Mouse (Mus musculus) heart, postnatal 0 days (tissue): ENCODE measurements around the gene Cacna1c. TPM values are rescaled to one million over a fixed set of nuclear protein-coding genes. Genes with fewer than 3 reads are reported as not detected.

Experiments
- ATAC-seq: fragments of 200-750 bp; cut with Nextera tagmentation; 2 replicates; pipeline ENCODE4 v1.8.0; 2017; ENCODE audit warnings: low read depth, moderate number of reproducible peaks, moderate library complexity; ENCODE audit not compliant: insufficient read depth
- DNase-seq: peaks from one replicate; pipeline ENCODE4 v3.0.0-alpha.2; 2016; ENCODE audit warnings: low spot score
- H3K27ac ChIP-seq: fragments of 300-500 bp; sonication (generic); 2 replicates; pipeline ENCODE4 v1.5.1; 2014; ENCODE audit warnings: low read depth, mild to moderate bottlenecking
- H3K27me3 ChIP-seq: fragments of 300-500 bp; sonication (generic); 2 replicates; pipeline ENCODE4 v1.6.1; 2014; ENCODE audit warnings: low read length, mixed read lengths; ENCODE audit not compliant: control insufficient read depth, insufficient read depth
- H3K36me3 ChIP-seq: fragments of 300-500 bp; sonication (generic); replicated peaks from 2 replicates; pipeline ENCODE4 v1.6.1; 2014; ENCODE audit warnings: low read length, mixed read lengths; ENCODE audit not compliant: control insufficient read depth, insufficient read depth
- H3K4me1 ChIP-seq: fragments of 300-500 bp; sonication (generic); 2 replicates; pipeline ENCODE4 v1.6.1; 2014; ENCODE audit warnings: antibody characterized with exemption; ENCODE audit not compliant: control insufficient read depth, insufficient read depth
- H3K4me2 ChIP-seq: fragments of 300-500 bp; sonication (generic); 2 replicates; pipeline ENCODE4 v1.6.1; 2014; ENCODE audit warnings: low read depth, mild to moderate bottlenecking, low read length, moderate library complexity
- H3K4me3 ChIP-seq: fragments of 300-500 bp; sonication (generic); 2 replicates; pipeline ENCODE4 v1.5.1; 2014; ENCODE audit warnings: low read depth, low read length
- H3K9ac ChIP-seq: fragments of 300-500 bp; sonication (generic); replicated peaks from 2 replicates; pipeline ENCODE4 v1.6.1; 2014; ENCODE audit warnings: low read depth, low read length, mixed read lengths
- H3K9me3 ChIP-seq: fragments of 300-500 bp; sonication (generic); replicated peaks from 2 replicates; pipeline ENCODE4 v1.6.1; 2016; ENCODE audit warnings: low read length; ENCODE audit not compliant: control insufficient read depth
- CTCF ChIP-seq: IDR thresholded peaks from 2 replicates; pipeline ENCODE4 v1.5.1; 2016; ENCODE audit warnings: antibody characterized with exemption, control low read depth, low read depth
- EP300 ChIP-seq: IDR thresholded peaks from 2 replicates; pipeline ENCODE4 v1.6.1; 2016; ENCODE audit warnings: antibody characterized with exemption, low read depth
- WGBS: fragments of 180-500 bp; shearing (Covaris S2); extraction: QIAGEN DNeasy Blood & Tissue Kit; methylation state at CpG from one replicate; pipeline ENCODE4 v1.1.7; 2014; 5-methylcytosine and 5-hydroxymethylcytosine counted together
- polyA plus RNA-seq: library from polyadenylated mRNA; unstranded; fragments of >200 nt; fragmentation: Nextera tagmentation; extraction: Ambion mirVana; gene quantifications from 2 replicates; pipeline ENCODE4 v1.2.1, GENCODE M21; 2015
- total RNA-seq: library from RNA; depleted of rRNA; stranded (reverse); fragments of >200 nt; gene quantifications from 2 replicates; pipeline ENCODE4 v1.2.3, GENCODE M21; 2014; ENCODE audit warnings: low replicate concordance

Gene Cacna1c
- total and polyA plus RNA-seq, 2 experiments from 2014 or later: 51.3 to 159 TPM

DNA sequence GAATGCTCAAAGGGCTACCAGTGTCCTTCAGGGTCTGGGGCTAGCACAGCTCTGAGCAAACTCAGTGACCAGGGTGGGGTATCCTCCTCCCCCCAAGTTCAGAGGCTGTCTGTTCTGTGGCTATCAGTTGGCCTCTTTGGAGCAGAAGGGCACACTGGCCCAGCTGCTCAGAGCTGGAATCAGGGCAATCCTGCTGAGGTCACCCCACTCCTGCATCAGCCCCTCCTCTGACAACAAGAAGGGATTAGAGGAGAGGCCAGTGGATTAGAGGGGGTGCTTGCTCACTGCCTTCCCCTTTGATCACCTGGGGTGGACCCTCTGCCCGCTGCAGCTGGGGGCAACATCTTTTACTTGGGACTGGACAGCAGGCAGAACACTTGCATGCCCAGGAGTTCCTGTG lies 40.0 kb upstream of the Cacna1c start, which contains the start of gene Cacna2d4:
TSS of gene Cacna2d4 (plus strand) at position 286 of the 400 bp plus-strand sequence.
- Histone ChIP-seq H3K9me3 (no peaks in the 10 kb centered on the region), H3K9ac (no peak within 1 kb of the TSS), H3K27me3 (0 out of 2 replicates have a peak, but pooled peaks cover 12% of the 10 kb centered on the region), H3K4me1 (no peaks in the 10 kb centered on the region), H3K27ac (no peak within 1 kb of the TSS), H3K4me3 (no peak within 1 kb of the TSS), H3K36me3 (no peaks in the 10 kb centered on the region), H3K4me2 (no peak within 1 kb of the TSS)
- no peak for ATAC-seq
- 33% methylated on average over 1 of the region's 1 CpGs for WGBS
- DNase-seq: no peak
- no peak for TF ChIP-seq EP300
- TF ChIP-seq CTCF: no peak

DNA sequence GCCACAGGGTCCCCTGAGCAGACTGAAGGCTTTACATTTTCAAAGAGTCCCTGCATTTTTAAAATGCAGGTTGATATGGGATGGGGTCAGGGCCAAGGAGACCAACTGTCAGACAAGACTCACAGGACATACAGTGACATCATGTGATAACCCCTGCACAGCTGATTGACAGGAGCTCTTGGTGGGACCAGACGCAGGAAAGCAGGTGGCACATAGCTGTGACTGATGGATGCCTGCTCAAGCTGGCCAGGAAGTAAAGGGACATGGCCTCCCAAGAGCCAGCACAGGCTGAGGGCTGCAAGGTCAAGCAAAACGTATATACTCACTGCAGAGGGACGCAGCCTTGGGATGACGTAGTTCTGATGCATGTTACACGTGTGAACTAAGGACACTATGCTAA lies 39.2 kb upstream of the Cacna1c start:
- Histone ChIP-seq H3K4me2 (no peak overlapping the region), H3K27me3 (0 out of 2 replicates have a peak, but pooled peaks cover 12% of the 10 kb centered on the region), H3K36me3 (no peaks in the 10 kb centered on the region), H3K4me3 (no peak overlapping the region), H3K9ac (no peak overlapping the region), H3K27ac (no peak overlapping the region), H3K9me3 (no peaks in the 10 kb centered on the region), H3K4me1 (no peaks in the 10 kb centered on the region)
- no peak for DNase-seq
- TF ChIP-seq CTCF (no peak), EP300 (no peak)
- 62% methylated on average over 5 of the region's 5 CpGs for WGBS
- ATAC-seq: no peak

DNA sequence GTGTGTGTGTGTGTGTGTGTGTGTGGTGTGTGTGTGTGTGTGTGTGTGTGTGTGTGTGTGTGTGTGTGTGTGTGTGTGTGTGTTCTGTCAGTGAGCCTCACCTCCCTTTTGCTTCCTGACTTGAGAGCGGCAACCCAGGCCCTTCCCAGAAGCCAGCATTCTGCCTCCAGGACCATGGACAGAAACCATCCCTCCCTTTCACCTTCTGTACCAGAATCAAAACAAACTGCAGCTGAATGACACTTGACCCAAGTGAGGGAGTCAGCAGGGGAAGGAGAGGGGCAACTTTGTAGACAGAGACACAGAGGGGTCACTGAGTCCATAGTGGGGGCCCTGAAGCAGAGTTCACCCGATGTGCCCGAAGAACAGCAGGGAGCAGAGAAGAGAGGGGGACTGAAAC lies 36.8 kb upstream of the Cacna1c start:
- DNase-seq (peak; percentile 32), ATAC-seq (no peak)
- H3K9ac ChIP-seq: no peak overlapping the region
- WGBS: 46% methylated on average over 3 of the region's 3 CpGs
- TF ChIP-seq EP300: no peak
- no peak for TF ChIP-seq CTCF
- no peak overlapping the region for H3K4me3 ChIP-seq
- H3K27ac ChIP-seq: no peak overlapping the region
- H3K27me3 ChIP-seq: 0 out of 2 replicates have a peak, but pooled peaks cover 2% of the 10 kb centered on the region
- H3K9me3 ChIP-seq: no peaks in the 10 kb centered on the region
- H3K4me1 ChIP-seq: no peaks in the 10 kb centered on the region
- no peaks in the 10 kb centered on the region for H3K36me3 ChIP-seq
- no peak overlapping the region for H3K4me2 ChIP-seq

DNA sequence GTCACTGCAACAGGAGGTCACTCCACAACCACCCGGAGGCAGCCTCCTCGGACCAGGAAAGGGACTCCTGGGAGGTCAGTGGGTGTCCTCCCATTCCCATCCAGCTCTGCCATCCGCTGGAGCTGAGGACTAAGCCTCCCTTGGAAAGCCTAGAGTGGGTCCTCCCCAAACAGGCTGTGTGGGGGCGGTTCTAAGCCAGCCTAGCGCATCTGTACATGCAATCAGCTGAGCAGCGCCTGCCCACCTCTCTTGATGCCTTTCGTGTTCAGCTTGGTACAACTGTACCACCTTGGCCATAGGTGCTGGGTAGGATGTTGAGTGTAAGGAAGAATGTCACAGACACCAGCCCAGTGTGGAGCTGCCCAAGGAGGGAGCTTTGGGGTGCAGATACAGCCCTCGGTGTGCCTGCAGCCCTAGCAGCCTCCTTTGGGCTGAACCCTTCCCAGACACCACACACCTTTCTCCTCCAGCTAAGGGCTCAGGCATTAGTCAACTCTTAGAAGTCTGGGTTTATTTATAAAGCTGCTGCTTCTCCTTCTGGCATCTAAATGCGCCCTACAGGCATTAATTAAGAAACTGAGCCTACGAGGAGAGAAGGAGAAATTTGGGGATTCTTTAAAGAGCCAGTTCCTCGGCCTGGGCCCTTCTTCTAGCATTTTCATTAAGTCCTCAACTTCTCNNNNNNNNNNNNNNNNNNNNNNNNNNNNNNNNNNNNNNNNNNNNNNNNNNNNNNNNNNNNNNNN lies 32.8 kb upstream of the Cacna1c start:
- Histone ChIP-seq H3K27me3 (no peaks in the 10 kb centered on the region), H3K9ac (no peak overlapping the region), H3K9me3 (no peaks in the 10 kb centered on the region), H3K4me2 (no peak overlapping the region), H3K27ac (no peak overlapping the region), H3K4me1 (no peaks in the 10 kb centered on the region), H3K4me3 (no peak overlapping the region), H3K36me3 (no peaks in the 10 kb centered on the region)
- WGBS: 72% methylated on average over 11 of the region's 11 CpGs
- TF ChIP-seq EP300 (no peak), CTCF (no peak)
- no peak for DNase-seq
- no peak for ATAC-seq

DNA sequence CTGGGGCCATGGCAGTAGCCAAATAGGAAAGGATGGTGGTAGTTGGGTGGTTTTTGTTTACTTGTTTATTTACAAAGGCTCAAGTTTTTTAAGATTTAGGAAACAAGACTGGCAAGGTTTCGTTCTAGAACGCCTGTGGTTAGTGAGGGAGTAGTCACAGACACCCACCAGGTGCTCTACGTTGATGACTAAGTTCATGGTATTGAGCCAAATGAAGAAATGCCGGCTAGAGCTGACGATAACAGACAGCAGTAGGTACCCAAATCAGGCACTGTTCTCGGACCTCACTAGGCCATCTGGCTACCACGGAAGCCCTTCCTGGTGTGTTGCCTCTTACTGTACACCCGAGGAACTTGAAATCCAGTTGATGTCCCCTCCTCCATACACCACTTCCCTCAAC lies 30.8 kb upstream of the Cacna1c start:
- Histone ChIP-seq H3K4me1 (no peaks in the 10 kb centered on the region), H3K9ac (no peak overlapping the region), H3K27me3 (no peaks in the 10 kb centered on the region), H3K4me2 (no peak overlapping the region), H3K36me3 (no peaks in the 10 kb centered on the region), H3K9me3 (no peaks in the 10 kb centered on the region), H3K4me3 (no peak overlapping the region), H3K27ac (no peak overlapping the region)
- 83% methylated on average over 8 of the region's 8 CpGs for WGBS
- ATAC-seq (no peak), DNase-seq (no peak)
- TF ChIP-seq CTCF (no peak), EP300 (no peak)

DNA sequence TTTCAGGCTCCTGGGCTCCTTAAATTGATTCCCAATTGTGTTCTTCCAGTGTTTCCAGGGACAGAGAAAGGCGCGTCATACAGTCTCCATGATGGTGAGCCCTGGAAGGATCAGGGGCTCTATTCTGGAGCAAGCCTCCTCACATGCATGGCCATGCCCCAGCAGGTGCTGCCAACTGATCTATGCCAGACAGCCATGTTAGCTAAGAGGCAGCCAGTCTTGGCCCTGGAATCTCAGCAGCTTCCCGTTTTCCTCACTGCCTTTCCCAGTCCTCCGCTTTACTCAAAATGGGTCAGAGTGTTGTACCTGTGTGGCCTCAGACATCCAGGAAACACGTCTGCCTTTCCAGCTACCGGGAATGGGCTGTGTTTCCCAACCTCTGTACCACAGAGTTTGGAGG lies 29.5 kb upstream of the Cacna1c start:
- Histone ChIP-seq H3K9ac (no peak overlapping the region), H3K4me1 (no peaks in the 10 kb centered on the region), H3K9me3 (no peaks in the 10 kb centered on the region), H3K27me3 (no peaks in the 10 kb centered on the region), H3K36me3 (no peaks in the 10 kb centered on the region), H3K27ac (no peak overlapping the region), H3K4me3 (no peak overlapping the region), H3K4me2 (no peak overlapping the region)
- ATAC-seq: no peak
- no peak for DNase-seq
- 86% methylated on average over 6 of the region's 6 CpGs for WGBS
- TF ChIP-seq EP300: no peak
- TF ChIP-seq CTCF: no peak
